In the genomic region with DNA sequence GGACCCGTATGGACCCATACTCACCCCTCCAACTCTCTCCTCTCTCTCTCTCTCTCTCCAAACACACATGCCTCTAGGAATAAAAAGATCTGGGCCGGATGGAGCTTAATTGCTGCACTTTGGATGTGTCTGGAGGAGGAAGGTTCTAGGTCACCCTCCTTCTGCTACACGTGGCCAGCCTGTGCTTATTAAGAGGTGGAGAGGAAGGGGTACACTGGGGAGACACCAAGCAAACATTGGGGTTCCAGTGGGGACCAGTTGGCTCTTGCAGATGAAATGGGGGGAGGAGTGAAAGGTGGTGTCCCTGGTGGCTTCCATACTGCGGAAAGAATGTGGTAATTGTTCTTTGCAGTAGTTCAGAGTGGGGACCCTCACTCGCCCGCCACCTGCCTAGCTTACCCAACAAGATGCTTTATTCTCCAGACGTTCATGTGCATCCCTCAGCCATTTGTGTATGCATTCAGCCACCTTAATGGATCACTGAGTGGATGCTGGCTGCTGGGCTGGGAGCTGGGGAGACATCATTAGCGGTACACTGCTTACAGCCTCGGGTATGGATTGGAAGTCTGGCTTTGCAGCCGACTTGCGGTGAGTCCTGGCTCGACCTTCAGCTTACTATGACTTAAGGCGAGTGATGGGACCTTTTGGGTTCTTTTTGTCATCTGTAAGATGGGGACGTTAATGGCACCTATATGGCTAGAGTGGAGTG, we compare ENCODE assay signal across 15 mouse cellular contexts. TPM values are rescaled to one million over a fixed set of nuclear protein-coding genes. Genes with fewer than 3 reads are reported as not detected.
DNase-seq lines count a peak whose midpoint lies in the region; ATAC-seq and TF ChIP-seq lines count a peak whose summit lies in the region.
"Had no signal": no experiment of that assay in that cellular context is flagged by ENCODE, and none has a peak within 500 bp of the region (broad histone marks: within the 10 kb centered on the region; RNA-seq: fewer than 3 reads in every experiment).

No protein-coding gene starts in this region.

- H3K4me2 ChIP-seq in heart, embryonic 14.5 days (ENCODE audit: low read length): no peak overlapping the region
- no peak overlapping the region for H3K4me2 ChIP-seq in lung, postnatal 0 days (replicated peaks; ENCODE audit: low read depth, low read length)
- H3K4me2 ChIP-seq: forebrain, embryonic 13.5 days had no signal

- H3K9me3 ChIP-seq in heart, embryonic 14.5 days (ENCODE audit: control insufficient read depth, low read length): no peaks in the 10 kb centered on the region
- no peaks in the 10 kb centered on the region for H3K9me3 ChIP-seq in lung, postnatal 0 days (ENCODE audit: low read length)
- no peaks in the 10 kb centered on the region for H3K9me3 ChIP-seq in limb, embryonic 10.5 days (replicated peaks)
- H3K9me3 ChIP-seq: forebrain, embryonic 13.5 days; megakaryocyte, embryonic 14.5 days had no signal

- 0 out of 4 replicates have a peak overlapping the region, but pooled peaks of 1 of the 2 experiments have one; percentile 24 for H3K27ac ChIP-seq in heart, embryonic 14.5 days (replicated peaks in 1 of 2; ENCODE audit: control insufficient read depth in 1 of 2, insufficient read depth in 1 of 2, low read depth in 2 of 2, low read length in 2 of 2)
- peak overlapping the region; percentile 94 for H3K27ac ChIP-seq in lung, postnatal 0 days (ENCODE audit: low read length)
- peak overlapping the region; percentile 92 for H3K27ac ChIP-seq in limb, embryonic 10.5 days

- intact Hi-C loops in heart, postnatal 10 days (cut with DNase I): no loop called here
- intact Hi-C loops in left cerebral cortex, postnatal 4 days (cut with DNase I): no loop called here

- ATAC-seq in heart, embryonic 14.5 days (ENCODE audit: insufficient number of reproducible peaks, insufficient read depth, low FRiP score, low read depth): no peak
- ATAC-seq in lung, postnatal 0 days: no peak
- ATAC-seq: forebrain, embryonic 13.5 days had no signal

- no peaks in the 10 kb centered on the region for H3K27me3 ChIP-seq in heart, embryonic 14.5 days (ENCODE audit: control insufficient read depth, insufficient read depth, low read length)
- no peaks in the 10 kb centered on the region for H3K27me3 ChIP-seq in lung, postnatal 0 days (replicated peaks; ENCODE audit: insufficient read depth, low read length)
- H3K27me3 ChIP-seq in limb, embryonic 10.5 days (ENCODE audit: low read depth, poor library complexity, severe bottlenecking): no peaks in the 10 kb centered on the region
- H3K27me3 ChIP-seq: forebrain, embryonic 13.5 days had no signal

- TF ChIP-seq POLR2A in brain, embryonic 14.5 days (IDR thresholded peaks at IDR 0.05; ENCODE audit: borderline replicate concordance, extremely low read depth, insufficient read depth, insufficient read length, poor library complexity, severe bottlenecking): no peak

- H3K4me3 ChIP-seq in heart, embryonic 14.5 days (ENCODE audit: control insufficient read depth in 1 of 2, insufficient read depth in 1 of 2, low read depth in 1 of 2, low read length in 2 of 2): no peak overlapping the region
- H3K4me3 ChIP-seq in lung, postnatal 0 days (ENCODE audit: low read depth, low read length): no peak overlapping the region
- no peak overlapping the region for H3K4me3 ChIP-seq in limb, embryonic 10.5 days
- H3K4me3 ChIP-seq: forebrain, embryonic 13.5 days; megakaryocyte, embryonic 14.5 days had no signal

- 82% methylated on average over 14 of the region's 14 CpGs for WGBS in heart, embryonic 14.5 days
- 80% methylated on average over 14 of the region's 14 CpGs for WGBS in lung, postnatal 0 days
- WGBS in limb, embryonic 10.5 days: 86% methylated on average over 14 of the region's 14 CpGs

- H3K36me3 ChIP-seq in heart, embryonic 14.5 days (ENCODE audit: control insufficient read depth, insufficient read depth, low read length): no peaks in the 10 kb centered on the region
- no peaks in the 10 kb centered on the region for H3K36me3 ChIP-seq in lung, postnatal 0 days (ENCODE audit: insufficient read depth, low read length)
- no peaks in the 10 kb centered on the region for H3K36me3 ChIP-seq in limb, embryonic 10.5 days

- H3K9ac ChIP-seq in heart, embryonic 14.5 days (ENCODE audit: low read length): 0 out of 2 replicates have a peak overlapping the region, but pooled peaks have one; percentile 11
- H3K9ac ChIP-seq in lung, postnatal 0 days (replicated peaks; ENCODE audit: low read depth): no peak overlapping the region
- H3K9ac ChIP-seq: forebrain, embryonic 13.5 days had no signal

- DNase-seq in heart, postnatal 10 days: no peak
- no peak for DNase-seq in lung, postnatal 0 days (ENCODE audit: low spot score)
- DNase-seq in lung, postnatal 36 days: no peak
- DNase-seq in brain, embryonic 14.5 days (ENCODE audit: low read depth): peak; percentile 54
- no peak for DNase-seq in limb, embryonic 10.5 days (ENCODE audit: low spot score)
- DNase-seq in ovary, postnatal 10 days (ENCODE audit: low spot score): no peak
- no peak for DNase-seq in left cerebral cortex, postnatal 4 days
- DNase-seq: adrenal gland, postnatal 25 days; cerebellum, adult 11-12 months; kidney, adult 11 months; layer of hippocampus, postnatal 36 days; liver had no signal

- TF ChIP-seq CTCF in lung, postnatal 0 days (IDR thresholded peaks at IDR 0.05): no peak
- no peak for TF ChIP-seq CTCF in brain, embryonic 14.5 days (IDR thresholded peaks at IDR 0.05; ENCODE audit: borderline replicate concordance, extremely low read depth, insufficient read depth, insufficient read length)

- peaks cover 25 to 27% of the 10 kb centered on the region in 2 experiments for H3K4me1 ChIP-seq in heart, embryonic 14.5 days (ENCODE audit: control insufficient read depth in 2 of 2, insufficient read depth in 2 of 2, low read length in 2 of 2)
- H3K4me1 ChIP-seq in lung, postnatal 0 days (ENCODE audit: insufficient read depth, low read depth, low read length): peaks cover 3% of the 10 kb centered on the region; the same call in 1 of the 2 replicates
- peaks cover 57% of the 10 kb centered on the region for H3K4me1 ChIP-seq in limb, embryonic 10.5 days

- TF ChIP-seq EP300 in lung, postnatal 0 days (IDR thresholded peaks at IDR 0.05): no peak

RNA-seq across cellular contexts. Expression of gene Wasf2, which starts 14.4 kb away (rescaled TPM):
- 50.7 and 68.6 TPM in 2 replicates for polyA plus RNA-seq in heart, embryonic 14.5 days (2014; fragmentation: Nextera tagmentation; extraction: Ambion mirVana)
- total RNA-seq in heart, postnatal 10 days (2021): 100 to 1,000 TPM; 134 to 164 TPM
- polyA plus RNA-seq in lung, postnatal 0 days (2015; fragmentation: Nextera tagmentation; extraction: Ambion mirVana): 149 and 153 TPM in 2 replicates
- polyA plus RNA-seq in brain, embryonic 14.5 days (2012; rRNA removed): 19.0 and 25.5 TPM in 2 replicates
- 62.9 and 73.7 TPM in 2 replicates for polyA plus RNA-seq in limb, embryonic 10.5 days (2016; fragmentation: Nextera tagmentation; extraction: Ambion mirVana)
- 10 to 100 TPM; 34.0 to 35.7 TPM for total RNA-seq in left cerebral cortex, postnatal 4 days (2021)
